Mouse (Mus musculus): ENCODE results near the gene Rgp1.
A peak's percentile ranks its signal among the peaks of the same experiment; 100 is the strongest.

Gene Rgp1

GRCm38 (mm10) chr4:43561997-43562768 lies 16.3 kb upstream of the Rgp1 start, which contains the start of the genes Creb3 and Tln1:
TSS of gene Creb3 (plus strand) at chr4:43562332.
TSS of gene Tln1 (minus strand) at chr4:43562691.
- DNase-seq (ENCODE audit: low read depth): peak; percentile 99

GRCm38 (mm10) chr4:43562769-43563600 lies 15.5 kb upstream of the Rgp1 start:
- DNase-seq (ENCODE audit: low read depth): no peak

- DNase-seq (ENCODE audit: low read depth): no peak
These were observed 15.0 kb upstream of the Rgp1 start for GRCm38 (mm10) chr4:43563601-43563875.

- DNase-seq (ENCODE audit: low read depth): no peak
These were observed 14.3 kb upstream of the Rgp1 start for GRCm38 (mm10) chr4:43564231-43564630.

GRCm38 (mm10) chr4:43567140-43567539 lies 11.4 kb upstream of the Rgp1 start:
- no peak for DNase-seq (ENCODE audit: low read depth)

GRCm38 (mm10) chr4:43571395-43572045 lies 7.0 kb upstream of the Rgp1 start:
- no peak for DNase-seq (ENCODE audit: low read depth)

- no peak for DNase-seq (ENCODE audit: low read depth)
These were observed 5.0 kb upstream of the Rgp1 start for GRCm38 (mm10) chr4:43573561-43573960.

- no peak for DNase-seq (ENCODE audit: low read depth)
These were observed 3.2 kb upstream of the Rgp1 start for GRCm38 (mm10) chr4:43575356-43575755.

- DNase-seq (ENCODE audit: low read depth): no peak
These were observed 1.2 kb upstream of the Rgp1 start for GRCm38 (mm10) chr4:43577237-43577881.

- no peak for DNase-seq (ENCODE audit: low read depth)
These were observed 741 bp downstream of the Rgp1 start for GRCm38 (mm10) chr4:43579256-43579655.

- no peak for DNase-seq (ENCODE audit: low read depth)
These were observed 1.2 kb downstream of the Rgp1 start for GRCm38 (mm10) chr4:43579731-43580130.

GRCm38 (mm10) chr4:43580721-43581120 lies 2.2 kb downstream of the Rgp1 start:
- no peak for DNase-seq (ENCODE audit: low read depth)

- DNase-seq (ENCODE audit: low read depth): no peak
These were observed 2.9 kb downstream of the Rgp1 start for GRCm38 (mm10) chr4:43581381-43581780.

GRCm38 (mm10) chr4:43582241-43582640 lies 3.7 kb downstream of the Rgp1 start:
- peak; percentile 67 for DNase-seq (ENCODE audit: low read depth)

GRCm38 (mm10) chr4:43583421-43583820 lies 4.9 kb downstream of the Rgp1 start:
- no peak for DNase-seq (ENCODE audit: low read depth)

- DNase-seq (ENCODE audit: low read depth): no peak
These were observed 6.2 kb downstream of the Rgp1 start, which contains the start of gene Msmp for GRCm38 (mm10) chr4:43584444-43585416. TSS of gene Msmp (minus strand) at chr4:43584494.

GRCm38 (mm10) chr4:43585682-43586081 lies 7.2 kb downstream of the Rgp1 start:
- no peak for DNase-seq (ENCODE audit: low read depth)

- DNase-seq (ENCODE audit: low read depth): no peak
These were observed 7.9 kb downstream of the Rgp1 start for GRCm38 (mm10) chr4:43586411-43586810.

- DNase-seq (ENCODE audit: low read depth): peak; percentile 49
These were observed 9.2 kb downstream of the Rgp1 start for GRCm38 (mm10) chr4:43587681-43588080.

GRCm38 (mm10) chr4:43591543-43591942 lies 13.0 kb downstream of the Rgp1 start:
- no peak for DNase-seq (ENCODE audit: low read depth)

- no peak for DNase-seq (ENCODE audit: low read depth)
These were observed 13.4 kb downstream of the Rgp1 start for GRCm38 (mm10) chr4:43591961-43592360.

Measured in 416B (cell line).